Comparison of ENCODE assay signal across 7 mouse cellular contexts in the genomic region with DNA sequence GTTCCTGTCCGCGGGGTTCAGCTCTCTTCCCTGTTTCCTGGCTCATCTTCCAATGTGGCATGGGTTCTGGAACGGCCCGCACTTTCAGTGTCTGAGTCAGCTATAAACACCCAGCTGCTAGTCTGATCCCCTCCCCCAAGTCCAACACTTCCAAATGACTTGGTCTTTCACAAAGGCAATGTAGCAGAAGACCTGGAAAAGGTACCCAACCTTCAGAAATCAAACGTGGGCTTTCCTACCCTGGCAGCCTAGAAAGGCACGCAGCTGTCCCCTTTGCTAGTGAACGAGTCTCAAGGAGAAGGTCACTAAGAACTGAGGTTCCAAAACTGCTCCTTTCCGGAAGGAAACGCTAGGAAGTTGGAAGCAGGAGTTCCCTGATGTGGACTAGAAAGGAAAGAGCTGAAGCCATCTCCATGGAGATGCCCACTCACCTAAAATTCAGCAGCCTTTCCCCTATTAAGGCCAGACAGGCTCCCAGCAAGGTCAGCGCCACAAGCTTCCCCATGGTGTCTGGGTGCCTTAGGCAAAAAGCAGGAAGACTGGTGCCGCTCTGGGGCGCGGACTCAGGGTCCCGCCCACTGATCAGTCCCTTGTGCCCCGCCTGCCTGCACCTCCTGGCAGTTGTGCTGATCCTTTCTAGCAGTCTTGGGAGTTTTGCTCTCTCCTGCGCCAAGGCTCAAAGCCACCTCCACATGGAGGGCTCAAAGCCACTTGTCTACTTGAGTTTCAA. TPM values are rescaled to one million over a fixed set of nuclear protein-coding genes. Genes with fewer than 3 reads are reported as not detected.
DNase-seq lines count a peak whose midpoint lies in the region; ATAC-seq and TF ChIP-seq lines count a peak whose summit lies in the region.

A gene (minus strand): TSS at position 565 of the 730 bp plus-strand sequence.

- H3K4me1 ChIP-seq in MEL (ENCODE audit: control insufficient read depth in 1 of 2, insufficient read depth in 2 of 2, low read length in 2 of 2) = peaks cover 2 to 11% of the 10 kb centered on the region in 2 experiments
- H3K4me1 ChIP-seq in bone marrow macrophage, adult 2 months (ENCODE audit: control insufficient read depth, insufficient read depth, low read length) = peaks cover 7% of the 10 kb centered on the region
- H3K4me1 ChIP-seq in forebrain, embryonic 16.5 days (replicated peaks; ENCODE audit: control insufficient read depth, insufficient read depth, low read length) = peaks cover 9% of the 10 kb centered on the region
- no peaks in the 10 kb centered on the region for H3K4me1 ChIP-seq in hindbrain, embryonic 11.5 days (replicated peaks; ENCODE audit: control insufficient read depth, insufficient read depth, low read length)
- H3K4me1 ChIP-seq in spleen, adult 2 months (ENCODE audit: control insufficient read depth, insufficient read depth, insufficient read length) = peaks cover 5% of the 10 kb centered on the region; the same call in 1 of the 2 replicates

- no peak for TF ChIP-seq CTCF in MEL (IDR thresholded peaks at IDR 0.05 in 2 of 3, conservative IDR thresholded peaks at IDR 0.05 in 1 of 3; ENCODE audit: control insufficient read depth in 1 of 3, insufficient read depth in 1 of 3, low read depth in 2 of 3, low read length in 3 of 3, poor library complexity in 1 of 3, severe bottlenecking in 1 of 3)
- no peak for TF ChIP-seq CTCF in bone marrow macrophage, adult 2 months (IDR thresholded peaks at IDR 0.05; ENCODE audit: low read depth, low read length)
- TF ChIP-seq CTCF in spleen, adult 2 months (IDR thresholded peaks at IDR 0.05; ENCODE audit: extremely low read depth, insufficient read depth, insufficient read length, insufficient replicate concordance) = no peak

- H3K9ac ChIP-seq in MEL (ENCODE audit: control insufficient read depth, low read depth, low read length, poor library complexity, severe bottlenecking) = peak within 1 kb of the TSS; percentile 55
- peak within 1 kb of the TSS; percentile 37; the same call in 1 of the 2 replicates for H3K9ac ChIP-seq in forebrain, embryonic 16.5 days (replicated peaks; ENCODE audit: low read depth, low read length)
- H3K9ac ChIP-seq in hindbrain, embryonic 11.5 days (ENCODE audit: low read depth, low read length) = peak within 1 kb of the TSS; percentile 34; the same call in 1 of the 2 replicates

- no peaks in the 10 kb centered on the region for H3K9me3 ChIP-seq in MEL (replicated peaks; ENCODE audit: insufficient read depth, low read length)
- H3K9me3 ChIP-seq in forebrain, embryonic 16.5 days (ENCODE audit: control insufficient read depth, low read length) = no peaks in the 10 kb centered on the region
- H3K9me3 ChIP-seq in hindbrain, embryonic 11.5 days (ENCODE audit: control insufficient read depth, low read length) = no peaks in the 10 kb centered on the region

- peak within 1 kb of the TSS; percentile 67 to 76 for H3K4me3 ChIP-seq in MEL (ENCODE audit: control insufficient read depth in 1 of 2, insufficient read depth in 1 of 2, low read depth in 2 of 2, low read length in 2 of 2)
- H3K4me3 ChIP-seq in bone marrow macrophage, adult 2 months (ENCODE audit: insufficient read depth, low read length) = peak within 1 kb of the TSS; percentile 71
- H3K4me3 ChIP-seq in forebrain, embryonic 16.5 days (replicated peaks; ENCODE audit: low read length) = peak within 1 kb of the TSS; percentile 19
- H3K4me3 ChIP-seq in hindbrain, embryonic 11.5 days (ENCODE audit: low read depth, low read length) = peak within 1 kb of the TSS; percentile 13; the same call in 1 of the 2 replicates
- peak within 1 kb of the TSS; percentile 58 for H3K4me3 ChIP-seq in spleen, adult 2 months (ENCODE audit: extremely low read depth, insufficient read depth, insufficient read length)

- H3K79me2 ChIP-seq in MEL (ENCODE audit: control insufficient read depth, insufficient read depth, low read length, poor library complexity) = no peaks in the 10 kb centered on the region

- TF ChIP-seq POLR2A in MEL (IDR thresholded peaks at IDR 0.05; ENCODE audit: control insufficient read depth in 1 of 2, insufficient read depth in 1 of 2, low read depth in 1 of 2, low read length in 2 of 2, poor library complexity in 1 of 2) = peak in 1 of 2 experiments; percentile 61; a peak in 2 of 4 replicates
- TF ChIP-seq POLR2A in bone marrow macrophage, adult 2 months (IDR thresholded peaks at IDR 0.05; ENCODE audit: borderline replicate concordance, low read depth, low read length) = peak; percentile 63; the same call in 1 of the 2 replicates
- no peak for TF ChIP-seq POLR2A in spleen, adult 2 months (IDR thresholded peaks at IDR 0.05; ENCODE audit: low read depth, low read length)

- peak; percentile 77 for DNase-seq in MEL (ENCODE audit: low read depth, low spot score)
- DNase-seq in hindbrain, embryonic 11.5 days (ENCODE audit: low spot score) = peak; percentile 54
- peak; percentile 3 to 10 for DNase-seq in layer of hippocampus, postnatal 14 days (ENCODE audit: low spot score in 2 of 2)
- peak in 1 of 2 experiments; percentile 38 for DNase-seq in spleen, adult 2 months (ENCODE audit: low read depth in 1 of 2, low spot score in 2 of 2)

- TF ChIP-seq RAD21 in MEL (IDR thresholded peaks at IDR 0.05; ENCODE audit: low read depth, low read length) = no peak

- no peak within 1 kb of the TSS for H3K27ac ChIP-seq in MEL (ENCODE audit: control insufficient read depth, low read depth, low read length)
- peak within 1 kb of the TSS; percentile 66 for H3K27ac ChIP-seq in bone marrow macrophage, adult 2 months (ENCODE audit: insufficient read depth, low read depth, low read length)
- no peak within 1 kb of the TSS; the same call in 1 of the 2 replicates for H3K27ac ChIP-seq in forebrain, embryonic 16.5 days (ENCODE audit: low read length)
- H3K27ac ChIP-seq in hindbrain, embryonic 11.5 days (ENCODE audit: low read depth, low read length) = no peak within 1 kb of the TSS
- no peak within 1 kb of the TSS for H3K27ac ChIP-seq in spleen, adult 2 months (ENCODE audit: insufficient read depth, low read length)

- peaks cover 0 to 10% of the 10 kb centered on the region in 2 experiments; a peak in 2 of 4 replicates for H3K36me3 ChIP-seq in MEL (ENCODE audit: control insufficient read depth in 1 of 2, insufficient read depth in 2 of 2, low read length in 2 of 2)
- H3K36me3 ChIP-seq in forebrain, embryonic 16.5 days (ENCODE audit: control insufficient read depth, insufficient read depth) = no peaks in the 10 kb centered on the region
- H3K36me3 ChIP-seq in hindbrain, embryonic 11.5 days (ENCODE audit: control insufficient read depth, insufficient read depth, low read length) = no peaks in the 10 kb centered on the region
- H3K36me3 ChIP-seq in spleen, adult 2 months (ENCODE audit: control insufficient read depth, insufficient read depth, low read length) = no peaks in the 10 kb centered on the region

- H3K27me3 ChIP-seq in MEL (ENCODE audit: control insufficient read depth in 1 of 2, insufficient read depth in 2 of 2, low read length in 2 of 2) = no peaks in the 10 kb centered on the region
- H3K27me3 ChIP-seq in forebrain, embryonic 16.5 days (replicated peaks; ENCODE audit: control insufficient read depth, insufficient read depth, low read length) = no peaks in the 10 kb centered on the region
- H3K27me3 ChIP-seq in hindbrain, embryonic 11.5 days (ENCODE audit: control insufficient read depth, insufficient read depth, low read length) = no peaks in the 10 kb centered on the region
- H3K27me3 ChIP-seq in spleen, adult 2 months (ENCODE audit: control insufficient read depth, insufficient read depth, low read length) = no peaks in the 10 kb centered on the region

- peak; percentile 77 for ATAC-seq in forebrain, embryonic 16.5 days
- ATAC-seq in hindbrain, embryonic 11.5 days (ENCODE audit: low FRiP score) = peak; percentile 53; the same call in 1 of the 2 replicates
- peak; percentile 99 for ATAC-seq in megakaryocyte-erythroid progenitor cell, adult 5-6 weeks (replicated peaks; ENCODE audit: low FRiP score, low TSS enrichment, poor library complexity, severe bottlenecking)

- WGBS in forebrain, embryonic 16.5 days = 17% methylated on average over 16 of the region's 16 CpGs
- 18% methylated on average over 16 of the region's 16 CpGs for WGBS in hindbrain, embryonic 11.5 days
- 1% methylated on average over 16 of the region's 16 CpGs for WGBS in spleen, adult 2 months

- H3K4me2 ChIP-seq in forebrain, embryonic 16.5 days (ENCODE audit: low read length) = peak within 1 kb of the TSS; percentile 48
- peak within 1 kb of the TSS; percentile 38 for H3K4me2 ChIP-seq in hindbrain, embryonic 11.5 days (replicated peaks; ENCODE audit: low read depth, low read length)

- TF ChIP-seq EP300 in MEL (IDR thresholded peaks at IDR 0.05; ENCODE audit: low read depth in 1 of 2, low read length in 2 of 2) = no peak

TF ChIP-seq in MEL, 35 proteins besides CTCF, POLR2A, EP300 and RAD21 (continues in another document):
- TF ChIP-seq TAL1 (IDR thresholded peaks at IDR 0.05; ENCODE audit: low read length) (no peak), NRF1 (IDR thresholded peaks at IDR 0.05; ENCODE audit: insufficient read depth, low read depth, low read length, poor library complexity, severe bottlenecking) (no peak), MXI1 (IDR thresholded peaks at IDR 0.05; ENCODE audit: low read depth, low read length) (no peak), MAFK (IDR thresholded peaks at IDR 0.05; ENCODE audit: borderline replicate concordance, low read depth, low read length) (no peak), RCOR1 (IDR thresholded peaks at IDR 0.05; ENCODE audit: low read depth, low read length) (0 out of 2 replicates have a peak, but pooled peaks have one; percentile 9), ELF1 (IDR thresholded peaks at IDR 0.05; ENCODE audit: low read depth, low read length) (peak; percentile 46), ZKSCAN1 (IDR thresholded peaks at IDR 0.05; ENCODE audit: low read depth, low read length) (no peak), TBP (IDR thresholded peaks at IDR 0.05; ENCODE audit: low read depth, low read length) (no peak), JUND (IDR thresholded peaks at IDR 0.05; ENCODE audit: low read depth, low read length) (no peak), GABPA (IDR thresholded peaks at IDR 0.05; ENCODE audit: low read depth, low read length) (no peak)

RNA-seq across cellular contexts. Expression of the gene that starts here (rescaled TPM):
- total RNA-seq in MEL (2012; rRNA removed) = 2.9 and 3.1 TPM in 2 replicates
- polyA plus RNA-seq in MEL (2012; ENCODE audit: insufficient read depth in 1 of 2, insufficient read length in 2 of 2, low read depth in 1 of 2, low replicate concordance in 2 of 2, missing spikeins in 1 of 2) = 1 to 10 TPM in 1 of 2 experiments, not detected in 1; 5.9 TPM
- polyA plus RNA-seq in bone marrow macrophage, adult 2 months (2012; ENCODE audit: insufficient read depth, insufficient read length, missing spikeins) = 40.1 and 41.0 TPM in 2 replicates
- polyA plus RNA-seq in forebrain, embryonic 16.5 days (2015; fragmentation: Nextera tagmentation; extraction: Ambion mirVana) = 2.6 and 3.5 TPM in 2 replicates
- 7.2 and 8.1 TPM in 2 replicates for polyA plus RNA-seq in hindbrain, embryonic 11.5 days (2014; fragmentation: Nextera tagmentation; extraction: Ambion mirVana)
- 1 to 10 TPM; 1.1 to 4.5 TPM for total RNA-seq in layer of hippocampus, postnatal 14 days (2021)
- total RNA-seq in megakaryocyte-erythroid progenitor cell, adult 5-6 weeks (2014; fragmentation: Nextera tagmentation) = 8.6 and 12.8 TPM in 2 replicates
- total RNA-seq in megakaryocyte-erythroid progenitor cell, adult 5-6 weeks (2017) = 15.5 and 21.1 TPM in 2 replicates
- polyA plus RNA-seq in spleen, adult 2 months (2012; rRNA removed) = 2.1 and 2.7 TPM in 2 replicates

Comparison
In these comparisons a context has a peak if more than half of its experiments do, and no peak if none do; other contexts are left out.
1. H3K4me3 ChIP-seq: peak in every context shown above with its lines; median percentile 72 in MEL; 71 in bone marrow macrophage, adult 2 months; 58 in spleen, adult 2 months; 19 in forebrain, embryonic 16.5 days; 13 in hindbrain, embryonic 11.5 days.